Mouse (Mus musculus) heart, adult 2 months (tissue): ENCODE measurements around the gene Msi2. TPM values are rescaled to one million over a fixed set of nuclear protein-coding genes. Genes with fewer than 3 reads are reported as not detected.

Experiments
- DNase-seq, 2 experiments: peaks; one replicate each; pipeline ENCODE4 v3.0.0; 2021
- H3K27ac ChIP-seq: fragments of 200-600 bp; 2 replicates; pipeline ENCODE4 v1.8.1; 2022
- H3K27me3 ChIP-seq: fragments of 200-500 bp; 2 replicates; pipeline ENCODE4 v1.6.1; 2012; ENCODE audit warnings: mild to moderate bottlenecking, low read length, inconsistent platforms, mixed read lengths; ENCODE audit not compliant: control insufficient read depth, insufficient read depth
- H3K36me3 ChIP-seq: fragments of 200-500 bp; 2 replicates; pipeline ENCODE4 v1.6.1; 2012; ENCODE audit warnings: low read length, inconsistent platforms; ENCODE audit not compliant: control insufficient read depth, insufficient read depth
- H3K4me1 ChIP-seq: fragments of 200-500 bp; 2 replicates; pipeline ENCODE4 v1.6.1; 2011; ENCODE audit warnings: low read length; ENCODE audit not compliant: control insufficient read depth, insufficient read depth
- H3K4me3 ChIP-seq: fragments of 200-600 bp; 2 replicates; pipeline ENCODE4 v1.8.1; 2022
- H3K79me2 ChIP-seq: fragments of 200-500 bp; replicated peaks from 2 replicates; pipeline ENCODE4 v1.6.1; 2012; ENCODE audit warnings: mild to moderate bottlenecking, inconsistent platforms, low read length, moderate library complexity, mixed read lengths; ENCODE audit not compliant: control insufficient read depth, insufficient read depth
- H3K9ac ChIP-seq: fragments of 200-500 bp; 2 replicates; pipeline ENCODE4 v1.6.1; 2012; ENCODE audit warnings: low read depth, mild to moderate bottlenecking, control low read depth, inconsistent platforms, low read length, mixed read lengths
- CTCF ChIP-seq: fragments of 200-600 bp; IDR thresholded peaks from 2 replicates; pipeline ENCODE4 v1.8.1; 2022; ENCODE audit warnings: antibody characterized with exemption, mild to moderate bottlenecking, moderate library complexity
- EP300 ChIP-seq: fragments of 200-500 bp; IDR thresholded peaks from 2 replicates; pipeline ENCODE4 v1.6.1; 2011; ENCODE audit warnings: low read depth, low read length, control low read depth; ENCODE audit not compliant: insufficient read depth
- POLR2A ChIP-seq: fragments of 200-500 bp; IDR thresholded peaks from 2 replicates; pipeline ENCODE4 v1.6.1; 2011; ENCODE audit warnings: mild to moderate bottlenecking, low read depth, low read length, control low read depth; ENCODE audit not compliant: insufficient read depth
- WGBS: fragments of 180-500 bp; shearing (Covaris S2); methylation state at CpG from one replicate; pipeline ENCODE4 v1.1.7; 2018; 5-methylcytosine and 5-hydroxymethylcytosine counted together
- intact Hi-C: fragments of 180-260 bp; cut with DNase I; formaldehyde crosslinking; loops from one replicate; pipeline ENCODE4 v1.15.1; 2025
- polyA plus RNA-seq: library from polyadenylated mRNA; depleted of rRNA; stranded (reverse); fragments of >200 nt; gene quantifications from 2 replicates; pipeline ENCODE4 v1.2.3, GENCODE M21; 2012
- total RNA-seq, 2 experiments: library from RNA; stranded (reverse); gene quantifications; 2 replicates each; pipeline ENCODE4 v1.2.3; 2021

Gene Msi2
- total and polyA plus RNA-seq, 3 experiments = 42.5 to 208 (median 176) TPM

GRCm38 (mm10) chr11:88560634-88561033, 157.7 kb downstream of the Msi2 start:
- Histone ChIP-seq H3K4me1 (peaks cover 37% of the 10 kb centered on the region), H3K27ac (peak overlapping the region; percentile 24), H3K79me2 (0 out of 2 replicates have a peak, but pooled peaks cover 1% of the 10 kb centered on the region), H3K36me3 (peaks cover 13% of the 10 kb centered on the region), H3K27me3 (no peaks in the 10 kb centered on the region), H3K9ac (no peak overlapping the region), H3K4me3 (no peak overlapping the region)
- intact Hi-C loops = no loop called here
- DNase-seq = no peak
- 79% methylated on average over 9 of the region's 9 CpGs for WGBS
- TF ChIP-seq CTCF = no peak
- no peak for TF ChIP-seq POLR2A
- TF ChIP-seq EP300 = no peak

- Histone ChIP-seq H3K9ac (no peak overlapping the region), H3K27me3 (no peaks in the 10 kb centered on the region), H3K27ac (no peak overlapping the region; the same call in 1 of the 2 replicates), H3K36me3 (peaks cover 13% of the 10 kb centered on the region), H3K4me1 (peaks cover 36% of the 10 kb centered on the region), H3K4me3 (no peak overlapping the region), H3K79me2 (0 out of 2 replicates have a peak, but pooled peaks cover 1% of the 10 kb centered on the region)
- no peak for DNase-seq
- intact Hi-C loops = loop anchor here (5.0 kb wide), 2 partner anchors 63 to 158 kb away; partner anchors contain the start of gene Msi2
- TF ChIP-seq EP300 (no peak), CTCF (peak; percentile 31), POLR2A (no peak)
- WGBS = 50% methylated on average over 10 of the region's 10 CpGs
Measured at GRCm38 (mm10) chr11:88559365-88559970, 158.8 kb downstream of the Msi2 start.

GRCm38 (mm10) chr11:88558731-88559130, 159.6 kb downstream of the Msi2 start:
- Histone ChIP-seq H3K9ac (no peak overlapping the region), H3K4me1 (peaks cover 35% of the 10 kb centered on the region), H3K27ac (peak overlapping the region; percentile 45), H3K36me3 (peaks cover 10% of the 10 kb centered on the region), H3K4me3 (no peak overlapping the region), H3K79me2 (0 out of 2 replicates have a peak, but pooled peaks cover 1% of the 10 kb centered on the region), H3K27me3 (no peaks in the 10 kb centered on the region)
- 44% methylated on average over 4 of the region's 4 CpGs for WGBS
- no peak for DNase-seq
- TF ChIP-seq POLR2A (no peak), EP300 (no peak), CTCF (no peak)
- intact Hi-C loops = loop anchor here (5.0 kb wide), 2 partner anchors 64 to 159 kb away; partner anchors contain the start of gene Msi2

GRCm38 (mm10) chr11:88557828-88558580, 160.3 kb downstream of the Msi2 start:
- no peak overlapping the region for H3K9ac ChIP-seq
- H3K79me2 ChIP-seq = 0 out of 2 replicates have a peak, but pooled peaks cover 1% of the 10 kb centered on the region
- WGBS = 69% methylated on average over 6 of the region's 6 CpGs
- H3K27ac ChIP-seq = peak overlapping the region; percentile 45
- intact Hi-C loops = loop anchor here (5.0 kb wide), 2 partner anchors 64 to 159 kb away; partner anchors contain the start of gene Msi2
- peaks cover 10% of the 10 kb centered on the region for H3K36me3 ChIP-seq
- H3K27me3 ChIP-seq = no peaks in the 10 kb centered on the region
- H3K4me3 ChIP-seq = no peak overlapping the region
- H3K4me1 ChIP-seq = peaks cover 41% of the 10 kb centered on the region
- TF ChIP-seq POLR2A (no peak), CTCF (no peak), EP300 (no peak)
- no peak for DNase-seq

GRCm38 (mm10) chr11:88557116-88557768, 161.1 kb downstream of the Msi2 start:
- Histone ChIP-seq H3K79me2 (0 out of 2 replicates have a peak, but pooled peaks cover 1% of the 10 kb centered on the region), H3K4me1 (peaks cover 42% of the 10 kb centered on the region), H3K36me3 (peaks cover 10% of the 10 kb centered on the region), H3K27me3 (no peaks in the 10 kb centered on the region), H3K4me3 (no peak overlapping the region), H3K9ac (no peak overlapping the region), H3K27ac (peak overlapping the region; percentile 45)
- intact Hi-C loops = loop anchor here (5.0 kb wide), 2 partner anchors 65 to 160 kb away; partner anchors contain the start of gene Msi2
- TF ChIP-seq POLR2A (no peak), EP300 (no peak), CTCF (no peak)
- 69% methylated on average over 4 of the region's 4 CpGs for WGBS
- DNase-seq = no peak
